Mouse (Mus musculus) layer of hippocampus, adult 11-12 months (tissue): ENCODE data around the gene Spata17.

Experiments used
- DNase-seq: peaks from one replicate; pipeline ENCODE4 v3.0.0; 2022; ENCODE audit warnings: low spot score

Spata17 gene

GRCm38 (mm10) chr1:187215181-187216116, at the start of gene Spata17, which contains the start of gene Gpatch2:
Gene Spata17, minus strand, starts transcription at chr1:187215465.
Gene Gpatch2, plus strand, starts transcription at chr1:187215508.
- DNase-seq: peak; percentile 77

- DNase-seq: no peak
These were observed 43.5 kb upstream of the Spata17 start for GRCm38 (mm10) chr1:187258756-187259155.

- DNase-seq: no peak
These were observed 35.5 kb upstream of the Spata17 start for GRCm38 (mm10) chr1:187250741-187251262.

GRCm38 (mm10) chr1:187244734-187245133, 29.5 kb upstream of the Spata17 start:
- DNase-seq: no peak

GRCm38 (mm10) chr1:187241329-187241728, 26.1 kb upstream of the Spata17 start:
- DNase-seq: no peak

- DNase-seq: no peak
These were observed 25.0 kb upstream of the Spata17 start for GRCm38 (mm10) chr1:187240304-187240703.

- DNase-seq: no peak
These were observed 22.8 kb upstream of the Spata17 start for GRCm38 (mm10) chr1:187238061-187238460.

GRCm38 (mm10) chr1:187236296-187236695, 21.0 kb upstream of the Spata17 start:
- DNase-seq: no peak

- no peak for DNase-seq
These were observed 19.9 kb upstream of the Spata17 start for GRCm38 (mm10) chr1:187235161-187235560.

- DNase-seq: no peak
These were observed 17.8 kb upstream of the Spata17 start for GRCm38 (mm10) chr1:187232996-187233615.

GRCm38 (mm10) chr1:187232196-187232955, 17.1 kb upstream of the Spata17 start:
- DNase-seq: no peak

GRCm38 (mm10) chr1:187230255-187230654, 15.0 kb upstream of the Spata17 start:
- no peak for DNase-seq

GRCm38 (mm10) chr1:187228414-187229146, 13.3 kb upstream of the Spata17 start:
- no peak for DNase-seq

GRCm38 (mm10) chr1:187226328-187227025, 11.2 kb upstream of the Spata17 start:
- no peak for DNase-seq

- no peak for DNase-seq
These were observed 5.5 kb upstream of the Spata17 start for GRCm38 (mm10) chr1:187220756-187221155.

- DNase-seq: no peak
These were observed 1.6 kb upstream of the Spata17 start for GRCm38 (mm10) chr1:187216620-187217410.

- DNase-seq: no peak
These were observed 4.5 kb downstream of the Spata17 start for GRCm38 (mm10) chr1:187210736-187211135.

- DNase-seq: no peak
These were observed 5.8 kb downstream of the Spata17 start for GRCm38 (mm10) chr1:187209496-187209895.

- DNase-seq: no peak
These were observed 9.8 kb downstream of the Spata17 start for GRCm38 (mm10) chr1:187205506-187205905.

- no peak for DNase-seq
These were observed 36.7 kb downstream of the Spata17 start for GRCm38 (mm10) chr1:187178546-187178945.
